Mouse (Mus musculus) MEL (cell line): ENCODE results near the gene Rpl38. TPM values are rescaled to one million over a fixed set of nuclear protein-coding genes. Genes with fewer than 3 reads are reported as not detected.

Source experiments
- DNase-seq: peaks from one replicate; pipeline ENCODE4 v3.0.0; 2011; ENCODE audit warnings: low read depth, low spot score
- H3K27ac ChIP-seq: 2 replicates; pipeline ENCODE4 v1.5.1; 2012; ENCODE audit warnings: low read depth, mild to moderate bottlenecking, control low read depth, low read length, moderate library complexity; ENCODE audit not compliant: control insufficient read depth
- H3K27me3 ChIP-seq, 2 experiments: fragments of 150-350 bp in 1 of 2; sonication (generic) in 1 of 2; 2 replicates each; pipeline ENCODE4 v1.6.1; 2012; ENCODE audit warnings: low read length in 2 of 2, mild to moderate bottlenecking in 2 of 2, improper control_type of control experiment in 1 of 2, moderate library complexity in 1 of 2; ENCODE audit not compliant: insufficient read depth in 2 of 2, control insufficient read depth in 1 of 2
- H3K36me3 ChIP-seq, 2 experiments: 2 replicates each; pipeline ENCODE4 v1.6.1; 2012 to 2014; ENCODE audit warnings: low read length in 2 of 2, improper control_type of control experiment in 1 of 2, inconsistent platforms in 1 of 2, mild to moderate bottlenecking in 1 of 2; ENCODE audit not compliant: insufficient read depth in 2 of 2, control insufficient read depth in 1 of 2
- H3K4me1 ChIP-seq, 2 experiments: fragments of 150-350 bp in 1 of 2; sonication (generic) in 1 of 2; 2 replicates each; pipeline ENCODE4 v1.6.1; 2012; ENCODE audit warnings: low read length in 2 of 2, improper control_type of control experiment in 1 of 2, mild to moderate bottlenecking in 1 of 2; ENCODE audit not compliant: insufficient read depth in 2 of 2, control insufficient read depth in 1 of 2
- H3K4me3 ChIP-seq, 2 experiments: fragments of 150-350 bp in 1 of 2; sonication (generic) in 1 of 2; 2 replicates each; pipeline ENCODE4 v1.5.1; 2012; ENCODE audit warnings: low read depth in 2 of 2, low read length in 2 of 2, mild to moderate bottlenecking in 2 of 2, moderate library complexity in 2 of 2, control low read depth in 1 of 2, improper control_type of control experiment in 1 of 2; ENCODE audit not compliant: control insufficient read depth in 1 of 2, insufficient read depth in 1 of 2
- H3K79me2 ChIP-seq: 2 replicates; pipeline ENCODE4 v1.6.1; 2012; ENCODE audit warnings: mild to moderate bottlenecking, low read length, moderate library complexity; ENCODE audit not compliant: control insufficient read depth, poor library complexity, insufficient read depth
- H3K9ac ChIP-seq: 2 replicates; pipeline ENCODE4 v1.6.1; 2012; ENCODE audit warnings: low read depth, mild to moderate bottlenecking, control low read depth, low read length, moderate library complexity; ENCODE audit not compliant: control insufficient read depth, poor library complexity, severe bottlenecking
- H3K9me3 ChIP-seq: fragments of 150-350 bp; sonication (generic); replicated peaks from 2 replicates; pipeline ENCODE4 v1.6.1; 2012; ENCODE audit warnings: mild to moderate bottlenecking, low read length, improper control_type of control experiment, moderate library complexity; ENCODE audit not compliant: insufficient read depth
- CHD1 ChIP-seq: IDR thresholded peaks from 2 replicates; pipeline ENCODE4 v1.6.1; 2012; ENCODE audit warnings: low read depth, mild to moderate bottlenecking, inconsistent platforms, low read length, improper control_type of control experiment
- CHD2 ChIP-seq: IDR thresholded peaks from 2 replicates; pipeline ENCODE4 v1.6.1; 2011; ENCODE audit warnings: low read length, improper control_type of control experiment
- CTCF ChIP-seq, 3 experiments: IDR thresholded peaks in 2 of 3; conservative IDR thresholded peaks in 1 of 3; 2 replicates each; pipeline ENCODE4 v1.5.1; 2011 to 2012; ENCODE audit warnings: low read length in 3 of 3, low read depth in 2 of 3, mild to moderate bottlenecking in 2 of 3, improper control_type of control experiment in 1 of 3, inconsistent platforms in 1 of 3, mixed read lengths in 1 of 3, moderate library complexity in 1 of 3; ENCODE audit not compliant: control insufficient read depth in 1 of 3, insufficient read depth in 1 of 3, poor library complexity in 1 of 3, severe bottlenecking in 1 of 3
- E2F4 ChIP-seq: IDR thresholded peaks from 2 replicates; pipeline ENCODE4 v1.6.1; 2011; ENCODE audit warnings: low read depth, low read length, improper control_type of control experiment, borderline replicate concordance
- GABPA ChIP-seq: IDR thresholded peaks from 2 replicates; pipeline ENCODE4 v1.6.1; 2012; ENCODE audit warnings: low read depth, mild to moderate bottlenecking, inconsistent platforms, low read length, improper control_type of control experiment, moderate library complexity
- GATA1 ChIP-seq: IDR thresholded peaks from 2 replicates; pipeline ENCODE4 v1.6.1; 2011; ENCODE audit warnings: low read depth, low read length, improper control_type of control experiment
- HCFC1 ChIP-seq: IDR thresholded peaks from 2 replicates; pipeline ENCODE4 v1.6.1; 2012; ENCODE audit warnings: low read depth, mild to moderate bottlenecking, inconsistent platforms, low read length, improper control_type of control experiment, moderate library complexity
- KAT2A ChIP-seq: conservative IDR thresholded peaks from 2 replicates; pipeline ENCODE4 v1.6.1; 2012; ENCODE audit warnings: low read depth, low read length, improper control_type of control experiment, inconsistent platforms
- MAX ChIP-seq: IDR thresholded peaks from 2 replicates; pipeline ENCODE4 v1.6.1; 2011; ENCODE audit warnings: low read length, improper control_type of control experiment
- MAZ ChIP-seq: IDR thresholded peaks from 2 replicates; pipeline ENCODE4 v1.6.1; 2012; ENCODE audit warnings: low read depth, mild to moderate bottlenecking, inconsistent platforms, low read length, improper control_type of control experiment
- MEF2A ChIP-seq: IDR thresholded peaks from 2 replicates; pipeline ENCODE4 v1.6.1; 2014; ENCODE audit warnings: low read depth, mild to moderate bottlenecking, inconsistent platforms, low read length, improper control_type of control experiment; ENCODE audit not compliant: poor library complexity, insufficient replicate concordance, severe bottlenecking; ENCODE audit errors: extremely low read depth
- MXI1 ChIP-seq: IDR thresholded peaks from 2 replicates; pipeline ENCODE4 v1.6.1; 2011; ENCODE audit warnings: mild to moderate bottlenecking, low read depth, low read length, improper control_type of control experiment
- MYC ChIP-seq: IDR thresholded peaks from 2 replicates; pipeline ENCODE4 v1.6.1; 2011; ENCODE audit warnings: low read depth, mild to moderate bottlenecking, low read length, improper control_type of control experiment, moderate library complexity
- NRF1 ChIP-seq: IDR thresholded peaks from 2 replicates; pipeline ENCODE4 v1.6.1; 2014; ENCODE audit warnings: low read depth, mild to moderate bottlenecking, inconsistent platforms, low read length, improper control_type of control experiment, moderate library complexity; ENCODE audit not compliant: poor library complexity, insufficient read depth, severe bottlenecking
- POLR2A ChIP-seq, 2 experiments: IDR thresholded peaks; 2 replicates each; pipeline ENCODE4 v1.6.1; 2011 to 2012; ENCODE audit warnings: low read length in 2 of 2, mild to moderate bottlenecking in 2 of 2, control low read depth in 1 of 2, improper control_type of control experiment in 1 of 2, low read depth in 1 of 2, moderate library complexity in 1 of 2; ENCODE audit not compliant: control insufficient read depth in 1 of 2, insufficient read depth in 1 of 2, poor library complexity in 1 of 2
- POLR2AphosphoS2 ChIP-seq: IDR thresholded peaks from 2 replicates; pipeline ENCODE4 v1.6.1; 2011; ENCODE audit warnings: low read length, improper control_type of control experiment
- POLR2AphosphoS5 ChIP-seq: IDR thresholded peaks from 2 replicates; pipeline ENCODE4 v1.6.1; 2012; ENCODE audit warnings: low read depth, borderline replicate concordance, mild to moderate bottlenecking, inconsistent platforms, low read length, moderate library complexity, mixed read lengths
- RAD21 ChIP-seq: IDR thresholded peaks from 2 replicates; pipeline ENCODE4 v1.6.1; 2011; ENCODE audit warnings: mild to moderate bottlenecking, low read depth, low read length, improper control_type of control experiment
- SIN3A ChIP-seq: IDR thresholded peaks from 2 replicates; pipeline ENCODE4 v1.6.1; 2012; ENCODE audit warnings: low read length, improper control_type of control experiment, inconsistent platforms
- TAL1 ChIP-seq: IDR thresholded peaks from 2 replicates; pipeline ENCODE4 v1.6.1; 2012; ENCODE audit warnings: mild to moderate bottlenecking, inconsistent platforms, low read length, moderate library complexity, mixed read lengths
- TBP ChIP-seq: IDR thresholded peaks from 2 replicates; pipeline ENCODE4 v1.8.0; 2011; ENCODE audit warnings: low read depth, low read length, improper control_type of control experiment
- UBTF ChIP-seq: IDR thresholded peaks from 2 replicates; pipeline ENCODE4 v1.6.1; 2012; ENCODE audit warnings: low read depth, mild to moderate bottlenecking, inconsistent platforms, low read length, improper control_type of control experiment, moderate library complexity, borderline replicate concordance; ENCODE audit not compliant: insufficient read depth
- USF1 ChIP-seq: IDR thresholded peaks from 2 replicates; pipeline ENCODE4 v1.6.1; 2014; ENCODE audit warnings: low read depth, mild to moderate bottlenecking, inconsistent platforms, low read length, improper control_type of control experiment, moderate library complexity
- ZC3H11A ChIP-seq: IDR thresholded peaks from 2 replicates; pipeline ENCODE4 v1.6.1; 2012; ENCODE audit warnings: low read depth, mild to moderate bottlenecking, inconsistent platforms, low read length, improper control_type of control experiment
- ZKSCAN1 ChIP-seq: IDR thresholded peaks from 2 replicates; pipeline ENCODE4 v1.6.1; 2012; ENCODE audit warnings: low read depth, mild to moderate bottlenecking, inconsistent platforms, low read length, improper control_type of control experiment, moderate library complexity
- ZNF384 ChIP-seq: IDR thresholded peaks from 2 replicates; pipeline ENCODE4 v1.6.1; 2012; ENCODE audit warnings: low read depth, mild to moderate bottlenecking, inconsistent platforms, low read length, improper control_type of control experiment
- polyA plus RNA-seq, 2 experiments: library from polyadenylated mRNA; stranded (reverse) in 1 of 2; unstranded in 1 of 2; fragments of >175 nt in 1 of 2; fragments of >200 nt in 1 of 2; gene quantifications; 2 replicates each; pipeline versions ENCODE4 v1.2.1 to v1.2.4; 2012; ENCODE audit warnings: low replicate concordance in 2 of 2, low read depth in 1 of 2; ENCODE audit not compliant: insufficient read length in 2 of 2, insufficient read depth in 1 of 2, missing spikeins in 1 of 2
- total RNA-seq: library from RNA; depleted of rRNA; stranded (reverse); fragments of 300-350 nt; gene quantifications from 2 replicates; pipeline ENCODE4 v1.2.3, GENCODE M21; 2012

Gene Rpl38
- total and polyA plus RNA-seq, 3 experiments = 851 to 5,142 (median 1,236) TPM

GRCm38 (mm10) chr11:114676896-114677530 is 8.7 kb downstream of the Rpl38 start:
- Histone ChIP-seq H3K27ac (no peak overlapping the region), H3K9ac (peak overlapping the region; percentile 74), H3K36me3 (no peaks in the 10 kb centered on the region), H3K27me3 (no peaks in the 10 kb centered on the region), H3K4me3 (peak overlapping the region; percentile 72 to 94), H3K9me3 (no peaks in the 10 kb centered on the region), H3K4me1 (no peaks in the 10 kb centered on the region), H3K79me2 (no peaks in the 10 kb centered on the region; the same call in 1 of the 2 replicates)
- no peak for DNase-seq
- no peak for TF ChIP-seq RAD21
- no peak for TF ChIP-seq MYC
- TF ChIP-seq MAX = no peak
- no peak for TF ChIP-seq POLR2AphosphoS5
- TF ChIP-seq TBP = no peak
- TF ChIP-seq UBTF = no peak
- no peak for TF ChIP-seq POLR2A (IDR thresholded peaks at IDR 0.05; ENCODE audit: control insufficient read depth in 1 of 2, insufficient read depth in 1 of 2, low read depth in 1 of 2, low read length in 2 of 2, poor library complexity in 1 of 2)
- TF ChIP-seq TAL1 = no peak
- no peak for TF ChIP-seq SIN3A
- TF ChIP-seq MEF2A = no peak
- no peak for TF ChIP-seq KAT2A
- no peak for TF ChIP-seq USF1
- no peak for TF ChIP-seq MAZ
- no peak for TF ChIP-seq ZNF384
- no peak for TF ChIP-seq ZKSCAN1
- TF ChIP-seq GATA1 = no peak
- TF ChIP-seq, all 39 proteins: peak for 0

GRCm38 (mm10) chr11:114679582-114679981 is 11.3 kb downstream of the Rpl38 start:
- no peaks in the 10 kb centered on the region for H3K27me3 ChIP-seq
- H3K36me3 ChIP-seq = peaks cover 0 to 5% of the 10 kb centered on the region in 2 experiments; a peak in 2 of 4 replicates
- no peak overlapping the region for H3K27ac ChIP-seq
- no peak overlapping the region for H3K9ac ChIP-seq
- no peak overlapping the region for H3K4me3 ChIP-seq
- H3K4me1 ChIP-seq = peaks cover 4 to 15% of the 10 kb centered on the region in 2 experiments
- peak; percentile 30 for DNase-seq
- H3K79me2 ChIP-seq = no peaks in the 10 kb centered on the region; the same call in 1 of the 2 replicates
- no peak for TF ChIP-seq GABPA
- no peak for TF ChIP-seq CTCF (IDR thresholded peaks at IDR 0.05 in 2 of 3, conservative IDR thresholded peaks at IDR 0.05 in 1 of 3; ENCODE audit: control insufficient read depth in 1 of 3, insufficient read depth in 1 of 3, low read depth in 2 of 3, low read length in 3 of 3, poor library complexity in 1 of 3, severe bottlenecking in 1 of 3)
- no peak for TF ChIP-seq SIN3A
- no peak for TF ChIP-seq NRF1
- TF ChIP-seq ZC3H11A = no peak
- no peak for TF ChIP-seq POLR2A (IDR thresholded peaks at IDR 0.05; ENCODE audit: control insufficient read depth in 1 of 2, insufficient read depth in 1 of 2, low read depth in 1 of 2, low read length in 2 of 2, poor library complexity in 1 of 2)
- TF ChIP-seq POLR2AphosphoS2 = no peak
- no peak for TF ChIP-seq MEF2A
- TF ChIP-seq HCFC1 = no peak
- TF ChIP-seq TAL1 = no peak
- no peak for TF ChIP-seq MAZ
- no peak for TF ChIP-seq E2F4
- TF ChIP-seq RAD21 = no peak
- no peak for TF ChIP-seq KAT2A
- no peak for TF ChIP-seq CHD1
- TF ChIP-seq MXI1 = no peak
- TF ChIP-seq MAX = no peak
- no peak for TF ChIP-seq POLR2AphosphoS5
- TF ChIP-seq CHD2 = no peak
- no peaks in the 10 kb centered on the region for H3K9me3 ChIP-seq
